Mouse (Mus musculus) liver, adult 2 months (tissue): ENCODE results near the gene Rnf212. TPM values are rescaled to one million over a fixed set of nuclear protein-coding genes. Genes with fewer than 3 reads are reported as not detected.
A peak's percentile ranks its signal among the peaks of the same experiment; 100 is the strongest.
"Not testable (repeated sequence)": the region's sequence is repeated elsewhere in the genome, so short reads cannot be mapped to it uniquely, and the experiment has no call there.

Source experiments
- DNase-seq: peaks from one replicate; pipeline ENCODE4 v3.0.0-alpha.2; 2011; ENCODE audit warnings: low read depth, low spot score; ENCODE audit errors: extremely low read depth
- H3K27ac ChIP-seq: fragments of 200-500 bp; replicated peaks from 2 replicates; pipeline ENCODE4 v1.5.1; 2012; ENCODE audit warnings: low read depth, mild to moderate bottlenecking, control low read depth, inconsistent platforms, low read length; ENCODE audit not compliant: insufficient read depth
- H3K27me3 ChIP-seq: fragments of 200-500 bp; 2 replicates; pipeline ENCODE4 v1.6.1; 2012; ENCODE audit warnings: mild to moderate bottlenecking, moderate library complexity, low read length, inconsistent platforms; ENCODE audit not compliant: control insufficient read depth, insufficient read depth
- H3K36me3 ChIP-seq: fragments of 200-500 bp; 2 replicates; pipeline ENCODE4 v1.6.1; 2012; ENCODE audit warnings: low read length, inconsistent platforms; ENCODE audit not compliant: control insufficient read depth, insufficient read depth
- H3K4me1 ChIP-seq: fragments of 200-500 bp; 2 replicates; pipeline ENCODE4 v1.6.1; 2011; ENCODE audit warnings: low read length; ENCODE audit not compliant: control insufficient read depth, insufficient read depth
- H3K4me3 ChIP-seq: fragments of 200-500 bp; 2 replicates; pipeline ENCODE4 v1.5.1; 2011; ENCODE audit warnings: low read depth, mild to moderate bottlenecking, control low read depth, low read length, moderate library complexity; ENCODE audit not compliant: insufficient read depth
- H3K79me2 ChIP-seq: fragments of 200-500 bp; 2 replicates; pipeline ENCODE4 v1.6.1; 2012; ENCODE audit warnings: inconsistent platforms, mild to moderate bottlenecking, low read length, moderate library complexity; ENCODE audit not compliant: control insufficient read depth, insufficient read depth
- H3K9ac ChIP-seq: fragments of 200-500 bp; 2 replicates; pipeline ENCODE4 v1.6.1; 2012; ENCODE audit warnings: low read depth, mild to moderate bottlenecking, control low read depth, inconsistent platforms, low read length
- CTCF ChIP-seq: fragments of 200-500 bp; IDR thresholded peaks from 2 replicates; pipeline ENCODE4 v1.5.1; 2011; ENCODE audit warnings: low read depth, low read length, control low read depth
- POLR2A ChIP-seq: fragments of 200-500 bp; IDR thresholded peaks from 2 replicates; pipeline ENCODE4 v1.6.1; 2011; ENCODE audit warnings: low read length, control low read depth; ENCODE audit not compliant: insufficient read depth; ENCODE audit errors: extremely low read depth
- WGBS: fragments of 180-500 bp; shearing (Covaris S2); methylation state at CpG from one replicate; pipeline ENCODE4 v1.1.7; 2018; 5-methylcytosine and 5-hydroxymethylcytosine counted together
- polyA plus RNA-seq: library from polyadenylated mRNA; depleted of rRNA; stranded (reverse); fragments of >200 nt; gene quantifications from 2 replicates; pipeline ENCODE4 v1.2.3, GENCODE M21; 2012
- total RNA-seq: library from RNA; depleted of rRNA; stranded (reverse); fragments of >200 nt; gene quantifications from 2 replicates; pipeline ENCODE4 v1.2.3, GENCODE M21; 2014

Rnf212 gene
- total and polyA plus RNA-seq, 2 experiments, result not detected

- Histone ChIP-seq H3K27me3 (no peaks in the 10 kb centered on the region), H3K4me3 (no peak overlapping the region), H3K4me1 (no peaks in the 10 kb centered on the region), H3K79me2 (no peaks in the 10 kb centered on the region), H3K36me3 (no peaks in the 10 kb centered on the region), H3K9ac (no peak overlapping the region), H3K27ac (no peak overlapping the region)
- no peak for DNase-seq
- WGBS, result 80% methylated on average over 2 of the region's 2 CpGs
- TF ChIP-seq CTCF (no peak), POLR2A (no peak)
These were observed 14.8 kb downstream of the Rnf212 start for GRCm38 (mm10) chr5:108760002-108760401.

GRCm38 (mm10) chr5:108758396-108758795 is 16.4 kb downstream of the Rnf212 start:
- H3K79me2 ChIP-seq, result no peaks in the 10 kb centered on the region
- no peak overlapping the region for H3K27ac ChIP-seq
- no peaks in the 10 kb centered on the region for H3K27me3 ChIP-seq
- no peak overlapping the region for H3K4me3 ChIP-seq
- peak; percentile 25; the same call in 1 of the 2 replicates for TF ChIP-seq CTCF
- TF ChIP-seq POLR2A, result no peak
- 48% methylated on average over 3 of the region's 3 CpGs for WGBS
- no peaks in the 10 kb centered on the region for H3K4me1 ChIP-seq
- DNase-seq, result peak; percentile 39
- H3K9ac ChIP-seq, result no peak overlapping the region
- no peaks in the 10 kb centered on the region for H3K36me3 ChIP-seq

- H3K4me1 ChIP-seq, H3K4me3 ChIP-seq, H3K36me3 ChIP-seq, H3K79me2 ChIP-seq, H3K9ac ChIP-seq, H3K27me3 ChIP-seq, H3K27ac ChIP-seq, DNase-seq: not testable (repeated sequence)
- 80% methylated on average over 4 of the region's 4 CpGs for WGBS
These were observed 23.5 kb downstream of the Rnf212 start for GRCm38 (mm10) chr5:108751258-108751657.

GRCm38 (mm10) chr5:108750328-108751210 is 24.2 kb downstream of the Rnf212 start:
- H3K9ac ChIP-seq, result no peak overlapping the region
- no peak overlapping the region for H3K4me3 ChIP-seq
- TF ChIP-seq CTCF (no peak), POLR2A (no peak)
- H3K79me2 ChIP-seq, result no peaks in the 10 kb centered on the region
- no peaks in the 10 kb centered on the region for H3K27me3 ChIP-seq
- H3K36me3 ChIP-seq, result no peaks in the 10 kb centered on the region
- H3K4me1 ChIP-seq, result no peaks in the 10 kb centered on the region
- DNase-seq, result no peak
- no peak overlapping the region for H3K27ac ChIP-seq
- 78% methylated on average over 5 of the region's 5 CpGs for WGBS

GRCm38 (mm10) chr5:108744629-108745028 is 30.2 kb downstream of the Rnf212 start:
- no peaks in the 10 kb centered on the region for H3K79me2 ChIP-seq
- H3K4me3 ChIP-seq, result no peak overlapping the region
- H3K27me3 ChIP-seq, result no peaks in the 10 kb centered on the region
- peaks cover 2% of the 10 kb centered on the region; the same call in 1 of the 2 replicates for H3K4me1 ChIP-seq
- H3K27ac ChIP-seq, result no peak overlapping the region
- H3K9ac ChIP-seq, result no peak overlapping the region
- no peaks in the 10 kb centered on the region for H3K36me3 ChIP-seq
- WGBS, result 86% methylated on average over 3 of the region's 3 CpGs
- no peak for DNase-seq
- no peak for TF ChIP-seq POLR2A
- TF ChIP-seq CTCF, result no peak

- Histone ChIP-seq H3K4me3 (no peak overlapping the region), H3K9ac (no peak overlapping the region), H3K79me2 (no peaks in the 10 kb centered on the region), H3K27me3 (no peaks in the 10 kb centered on the region), H3K36me3 (no peaks in the 10 kb centered on the region), H3K27ac (no peak overlapping the region), H3K4me1 (peaks cover 2% of the 10 kb centered on the region; the same call in 1 of the 2 replicates)
- no peak for TF ChIP-seq POLR2A
- no peak for TF ChIP-seq CTCF
- DNase-seq, result no peak
- WGBS, result 81% methylated on average over 2 of the region's 2 CpGs
These were observed 30.9 kb downstream of the Rnf212 start for GRCm38 (mm10) chr5:108743856-108744255.
